Mouse (Mus musculus): Measurements from ENCODE around the gene Tmed4. TPM values are rescaled to one million over a fixed set of nuclear protein-coding genes. Genes with fewer than 3 reads are reported as not detected.

Tmed4 gene
- polyA plus RNA-seq, 1 experiment from 2014 or later: 159 TPM

Other genes starting within 250 kb of the Tmed4 start
- 45.6 and 47.0 TPM in 2 replicates for gene Camk2b, start 208.5 kb downstream of the Tmed4 start, polyA plus RNA-seq (2015; fragmentation: Nextera tagmentation; extraction: Ambion mirVana)
- 0.59 and 1.0 TPM in 2 replicates for gene A730071L15Rik, start 74.8 kb downstream of the Tmed4 start, polyA plus RNA-seq (2015; fragmentation: Nextera tagmentation; extraction: Ambion mirVana)
- gene Nudcd3, start 74.5 kb downstream of the Tmed4 start, polyA plus RNA-seq (2015; fragmentation: Nextera tagmentation; extraction: Ambion mirVana): 62.7 and 65.7 TPM in 2 replicates
- 0.05 TPM in 1 of 2 replicates, not detected in the other for gene Npc1l1, start 44.7 kb downstream of the Tmed4 start, polyA plus RNA-seq (2015; fragmentation: Nextera tagmentation; extraction: Ambion mirVana)
- 76.7 and 79.8 TPM in 2 replicates for gene Ddx56, start 7.1 kb downstream of the Tmed4 start, polyA plus RNA-seq (2015; fragmentation: Nextera tagmentation; extraction: Ambion mirVana)
- gene Ogdh, start 16.8 kb upstream of the Tmed4 start, polyA plus RNA-seq (2015; fragmentation: Nextera tagmentation; extraction: Ambion mirVana): 92.5 and 95.5 TPM in 2 replicates
- 32.9 and 33.6 TPM in 2 replicates for gene Zmiz2, start 114.2 kb upstream of the Tmed4 start, polyA plus RNA-seq (2015; fragmentation: Nextera tagmentation; extraction: Ambion mirVana)
- gene Ppia, start 140.6 kb upstream of the Tmed4 start, polyA plus RNA-seq (2015; fragmentation: Nextera tagmentation; extraction: Ambion mirVana): 3,782 and 3,914 TPM in 2 replicates
- 605 and 617 TPM in 2 replicates for gene H2afv, start 169.6 kb upstream of the Tmed4 start, polyA plus RNA-seq (2015; fragmentation: Nextera tagmentation; extraction: Ambion mirVana)
- gene Purb, start 201.0 kb upstream of the Tmed4 start, polyA plus RNA-seq (2015; fragmentation: Nextera tagmentation; extraction: Ambion mirVana): 12.7 and 13.9 TPM in 2 replicates
- 0.27 and 0.32 TPM in 2 replicates for gene Myo1g, start 246.1 kb upstream of the Tmed4 start, polyA plus RNA-seq (2015; fragmentation: Nextera tagmentation; extraction: Ambion mirVana)